Mouse (Mus musculus) midbrain, embryonic 16.5 days (tissue): ENCODE data around the gene C9orf72. TPM values are rescaled to one million over a fixed set of nuclear protein-coding genes. Genes with fewer than 3 reads are reported as not detected.
"Not testable (repeated sequence)": the region's sequence is repeated elsewhere in the genome, so short reads cannot be mapped to it uniquely, and the experiment has no call there.

Experiments used
- ATAC-seq: fragments of 200-750 bp; cut with Nextera tagmentation; 2 replicates; pipeline ENCODE4 v1.8.0; 2017; ENCODE audit warnings: moderate TSS enrichment
- H3K27ac ChIP-seq: fragments of 300-500 bp; sonication (generic); 2 replicates; pipeline ENCODE4 v1.5.1; 2014; ENCODE audit warnings: mild to moderate bottlenecking, low read length, mixed read lengths
- H3K27me3 ChIP-seq: fragments of 300-500 bp; sonication (generic); 2 replicates; pipeline ENCODE4 v1.6.1; 2014; ENCODE audit warnings: low read depth, low read length, mixed read lengths; ENCODE audit not compliant: control insufficient read depth, insufficient read depth
- H3K36me3 ChIP-seq: fragments of 300-500 bp; sonication (generic); 2 replicates; pipeline ENCODE4 v1.6.1; 2014; ENCODE audit warnings: mild to moderate bottlenecking, low read length, moderate library complexity, mixed read lengths; ENCODE audit not compliant: control insufficient read depth, insufficient read depth
- H3K4me1 ChIP-seq: fragments of 300-500 bp; sonication (generic); 2 replicates; pipeline ENCODE4 v1.6.1; 2014; ENCODE audit warnings: mild to moderate bottlenecking, low read length, mixed read lengths; ENCODE audit not compliant: control insufficient read depth, insufficient read depth
- H3K4me2 ChIP-seq: fragments of 300-500 bp; sonication (generic); 2 replicates; pipeline ENCODE4 v1.6.1; 2014; ENCODE audit warnings: mild to moderate bottlenecking, low read length, mixed read lengths
- H3K4me3 ChIP-seq: fragments of 300-500 bp; sonication (generic); 2 replicates; pipeline ENCODE4 v1.5.1; 2014; ENCODE audit warnings: low read depth, mild to moderate bottlenecking, low read length, moderate library complexity, mixed read lengths
- H3K9ac ChIP-seq: fragments of 300-500 bp; sonication (generic); 2 replicates; pipeline ENCODE4 v1.6.1; 2014; ENCODE audit warnings: low read depth, low read length, mixed read lengths
- H3K9me3 ChIP-seq: fragments of 300-500 bp; sonication (generic); replicated peaks from 2 replicates; pipeline ENCODE4 v1.6.1; 2014; ENCODE audit warnings: mild to moderate bottlenecking, low read length, mixed read lengths; ENCODE audit not compliant: control insufficient read depth, poor library complexity, severe bottlenecking
- WGBS: fragments of 180-500 bp; shearing (Covaris S2); extraction: QIAGEN DNeasy Blood & Tissue Kit; methylation state at CpG from one replicate; pipeline ENCODE4 v1.1.7; 2014; 5-methylcytosine and 5-hydroxymethylcytosine counted together
- polyA plus RNA-seq: library from polyadenylated mRNA; unstranded; fragments of >200 nt; fragmentation: Nextera tagmentation; extraction: Ambion mirVana; gene quantifications from 2 replicates; pipeline ENCODE4 v1.2.1, GENCODE M21; 2015

The C9orf72 gene
- polyA plus RNA-seq = 48.0 and 55.5 TPM in 2 replicates

DNA sequence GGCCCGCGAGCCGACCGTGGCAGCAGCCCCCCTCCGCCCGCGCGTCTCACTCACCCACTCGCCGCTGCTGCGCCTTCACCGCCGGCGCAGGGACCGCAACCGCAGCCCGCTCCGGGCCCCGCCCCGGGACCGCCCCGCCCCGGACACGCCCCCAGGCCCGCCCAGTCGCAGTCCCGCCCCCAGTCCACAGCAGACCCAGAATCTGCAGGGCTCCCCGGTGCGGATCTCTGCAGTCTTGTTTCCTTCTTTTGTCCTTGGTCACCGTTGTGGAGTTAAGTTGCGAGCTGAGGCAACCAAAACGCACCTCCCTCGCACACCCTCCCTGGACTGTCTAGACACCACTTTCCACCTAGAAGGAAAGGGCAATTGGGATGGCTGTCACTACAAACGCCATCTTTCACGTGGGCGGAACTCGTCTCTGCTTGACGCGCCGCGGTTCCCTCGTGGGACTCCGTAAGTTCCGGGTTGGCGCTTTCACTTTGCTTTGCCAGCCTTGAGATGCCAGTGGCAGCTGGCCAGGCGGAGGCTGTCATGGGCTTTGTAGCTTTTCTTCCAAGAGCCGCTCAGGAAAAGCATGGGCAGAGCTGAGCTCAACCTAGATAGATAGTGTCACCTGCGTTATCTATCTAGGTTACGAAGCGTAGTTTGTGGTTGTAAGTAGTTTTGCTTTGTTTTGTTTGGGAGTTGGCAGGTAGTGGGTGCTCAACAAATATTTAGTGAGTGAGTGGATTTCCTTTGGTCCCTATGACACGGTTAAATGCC, at the start of gene C9orf72:
Gene C9orf72 (minus strand): TSS at position 442 of the 762 bp plus-strand sequence.
- H3K36me3 ChIP-seq = no peaks in the 10 kb centered on the region
- under 1% methylated on average over 32 of the region's 51 CpGs for WGBS
- peak; percentile 98 for ATAC-seq
- peak within 1 kb of the TSS; percentile 76 for H3K4me2 ChIP-seq
- no peaks in the 10 kb centered on the region for H3K9me3 ChIP-seq
- H3K27me3 ChIP-seq = no peaks in the 10 kb centered on the region
- peak within 1 kb of the TSS; percentile 87 for H3K9ac ChIP-seq
- peak within 1 kb of the TSS; percentile 89 for H3K4me3 ChIP-seq
- peak within 1 kb of the TSS; percentile 92 for H3K27ac ChIP-seq
- H3K4me1 ChIP-seq = peaks cover 8% of the 10 kb centered on the region

DNA sequence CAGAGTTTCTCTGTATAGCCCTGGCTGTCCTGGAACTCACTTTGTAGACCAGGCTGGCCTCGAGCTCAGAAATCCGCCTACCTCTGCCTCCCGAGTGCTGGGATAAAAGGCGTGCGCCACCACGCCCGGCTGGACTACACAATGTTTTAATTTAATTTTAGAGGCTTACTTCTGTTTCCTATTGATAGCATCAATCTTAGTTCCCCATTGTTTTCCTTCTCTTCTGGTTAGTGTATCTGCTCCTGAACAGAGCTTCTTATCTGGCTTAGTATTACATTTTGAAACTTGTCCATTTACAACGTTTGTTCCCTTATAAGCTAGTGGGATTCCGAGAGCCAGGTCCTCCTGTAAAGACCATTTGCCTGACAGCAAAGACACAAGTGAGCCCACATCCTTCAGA, 33.0 kb upstream of the C9orf72 start:
- Histone ChIP-seq H3K27ac (no peak overlapping the region), H3K27me3 (no peaks in the 10 kb centered on the region), H3K9me3 (no peaks in the 10 kb centered on the region), H3K9ac (no peak overlapping the region), H3K4me3 (no peak overlapping the region), H3K4me2 (no peak overlapping the region), H3K4me1 (no peaks in the 10 kb centered on the region), H3K36me3 (no peaks in the 10 kb centered on the region)
- no peak for ATAC-seq
- 75% methylated on average over 9 of the region's 9 CpGs for WGBS

DNA sequence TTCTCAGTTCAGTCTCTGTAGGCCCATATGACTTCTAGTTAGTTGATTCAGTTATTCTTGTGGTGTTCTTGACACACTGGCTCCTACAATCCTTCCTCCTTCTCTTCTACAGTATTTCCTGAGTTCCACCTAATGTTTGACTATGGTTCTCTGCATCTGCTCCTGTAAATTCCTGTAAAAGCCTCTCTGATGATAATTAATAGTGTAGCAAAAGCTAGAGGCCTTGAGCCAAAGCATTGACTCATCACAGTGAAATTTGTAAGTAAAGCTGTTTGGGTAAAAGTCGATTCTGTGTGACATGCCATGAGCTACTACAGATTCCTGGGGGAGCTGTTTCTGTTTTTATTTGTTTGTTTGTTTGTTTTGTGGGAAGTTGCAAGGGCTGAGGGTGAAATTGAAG, 18.0 kb upstream of the C9orf72 start:
- ATAC-seq = no peak
- H3K9me3 ChIP-seq = no peaks in the 10 kb centered on the region
- H3K27me3 ChIP-seq = no peaks in the 10 kb centered on the region
- H3K36me3 ChIP-seq = no peaks in the 10 kb centered on the region
- no peak overlapping the region for H3K27ac ChIP-seq
- 84% methylated on average over 1 of the region's 1 CpGs for WGBS
- no peak overlapping the region for H3K4me3 ChIP-seq
- H3K9ac ChIP-seq = no peak overlapping the region
- H3K4me1 ChIP-seq = no peaks in the 10 kb centered on the region
- H3K4me2 ChIP-seq = no peak overlapping the region

DNA sequence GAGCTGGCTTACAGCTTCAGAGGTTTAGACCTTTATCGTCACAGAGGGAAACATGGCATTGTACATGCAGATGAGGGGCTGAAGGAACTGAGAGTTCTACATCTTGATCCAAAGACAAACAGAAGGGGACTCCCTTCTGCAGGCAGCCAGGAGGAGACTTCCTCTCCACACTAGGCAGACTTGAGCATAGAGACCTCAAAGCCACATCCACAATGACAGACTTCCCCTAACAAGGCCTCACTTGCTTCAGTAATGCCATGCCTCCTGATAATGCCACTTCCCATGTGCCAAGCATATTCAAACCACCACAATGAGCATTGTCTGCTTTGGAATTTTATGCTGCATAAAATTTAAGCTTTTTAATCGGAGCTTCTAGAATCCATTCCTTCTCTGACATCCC, 15.8 kb upstream of the C9orf72 start:
- Histone ChIP-seq H3K9me3 (no peaks in the 10 kb centered on the region), H3K36me3 (no peaks in the 10 kb centered on the region), H3K9ac (no peak overlapping the region), H3K4me1 (no peaks in the 10 kb centered on the region), H3K4me3 (no peak overlapping the region), H3K4me2 (no peak overlapping the region), H3K27me3 (no peaks in the 10 kb centered on the region), H3K27ac (no peak overlapping the region)
- 84% methylated on average over 2 of the region's 2 CpGs for WGBS
- no peak for ATAC-seq

DNA sequence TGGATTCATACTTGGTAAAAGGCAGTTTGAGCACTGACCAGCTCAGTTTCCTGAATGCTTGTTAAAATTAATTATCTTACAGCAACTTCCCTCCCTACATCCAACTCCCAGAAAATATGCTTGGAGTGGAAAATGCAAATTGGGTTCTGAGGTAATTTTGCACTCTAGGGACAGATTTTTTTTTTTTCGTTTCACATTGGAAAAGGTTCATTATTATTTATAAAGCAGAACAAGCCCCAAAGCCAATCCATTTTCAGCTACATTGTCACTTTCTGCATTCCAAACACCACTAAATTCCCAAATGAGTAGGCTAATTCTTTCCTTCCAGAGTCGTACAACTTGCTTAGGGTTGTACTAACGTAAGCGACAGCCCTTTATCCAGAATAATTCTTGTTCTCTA, 12.7 kb upstream of the C9orf72 start:
- H3K9me3 ChIP-seq = no peaks in the 10 kb centered on the region
- WGBS = 52% methylated on average over 4 of the region's 4 CpGs
- no peak overlapping the region for H3K4me2 ChIP-seq
- H3K27ac ChIP-seq = no peak overlapping the region
- no peak overlapping the region for H3K4me3 ChIP-seq
- H3K36me3 ChIP-seq = no peaks in the 10 kb centered on the region
- H3K27me3 ChIP-seq = no peaks in the 10 kb centered on the region
- peak; percentile 17; the same call in 1 of the 2 replicates for ATAC-seq
- no peak overlapping the region for H3K9ac ChIP-seq
- no peaks in the 10 kb centered on the region for H3K4me1 ChIP-seq

DNA sequence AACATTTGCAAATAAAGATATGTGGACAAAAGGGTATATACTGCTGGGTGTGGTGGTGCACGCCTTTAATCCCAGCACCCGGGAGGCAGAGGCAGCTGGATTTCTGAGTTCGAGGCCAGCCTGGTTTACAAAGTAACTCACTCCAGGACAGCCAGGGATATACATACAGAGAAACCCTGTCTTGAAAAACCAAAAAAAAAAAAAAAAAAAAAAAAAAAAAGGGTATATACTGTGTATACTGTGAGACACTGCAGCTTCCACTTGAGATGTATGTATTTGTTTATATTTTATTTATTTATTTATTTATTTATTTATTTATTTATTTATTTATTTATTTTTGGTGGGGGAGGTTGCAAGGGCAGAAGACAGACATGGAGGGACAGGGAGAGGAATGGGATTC, 12.3 kb upstream of the C9orf72 start:
- not testable (repeated sequence) for H3K4me1 ChIP-seq, H3K4me3 ChIP-seq, H3K9ac ChIP-seq, H3K27ac ChIP-seq, H3K9me3 ChIP-seq, H3K4me2 ChIP-seq, H3K36me3 ChIP-seq, H3K27me3 ChIP-seq
- peak; percentile 58; the same call in 1 of the 2 replicates for ATAC-seq
- WGBS = 90% methylated on average over 3 of the region's 3 CpGs

DNA sequence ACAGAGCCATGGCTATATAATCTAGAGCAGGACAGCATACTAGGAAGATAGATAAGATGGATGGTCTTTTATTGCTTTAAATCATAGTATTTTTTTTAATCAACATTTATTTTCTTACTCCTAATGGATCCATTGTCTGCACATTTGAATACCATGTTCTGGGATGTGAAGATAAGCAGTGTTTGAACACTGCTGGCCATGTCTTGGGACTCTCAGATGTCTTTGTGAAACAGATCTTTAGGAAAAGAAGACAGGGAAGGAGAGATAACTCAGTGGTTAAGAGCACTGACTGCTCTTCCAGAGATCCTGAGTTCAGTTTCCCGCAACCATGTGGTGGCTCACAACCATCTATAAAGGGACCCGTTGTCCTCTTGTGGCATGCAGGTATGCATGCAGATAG, 10.3 kb upstream of the C9orf72 start:
- Histone ChIP-seq H3K27me3 (no peaks in the 10 kb centered on the region), H3K36me3 (no peaks in the 10 kb centered on the region), H3K4me2 (no peak overlapping the region), H3K4me1 (no peaks in the 10 kb centered on the region), H3K4me3 (no peak overlapping the region), H3K9me3 (no peaks in the 10 kb centered on the region), H3K27ac (no peak overlapping the region), H3K9ac (no peak overlapping the region)
- no peak for ATAC-seq
- 91% methylated on average over 2 of the region's 2 CpGs for WGBS

DNA sequence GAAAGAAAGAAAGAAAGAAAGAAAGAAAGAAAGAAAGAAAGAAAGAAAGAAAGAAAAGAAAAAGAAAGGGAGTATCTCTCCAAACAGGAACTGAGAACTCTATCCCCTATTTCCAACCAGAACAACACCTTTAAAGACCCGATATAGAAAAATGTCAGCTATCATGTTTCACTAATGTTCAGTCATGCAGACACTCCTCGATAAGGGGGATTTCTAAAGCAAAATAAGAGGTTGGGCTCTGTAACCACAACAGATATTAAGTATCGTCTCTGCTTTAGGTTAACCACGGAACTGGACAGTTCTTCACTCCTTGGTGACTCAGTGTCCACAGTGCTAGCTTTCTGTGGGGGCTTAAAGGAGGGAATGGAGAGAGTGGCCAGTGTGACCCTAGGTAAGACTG, 2.3 kb upstream of the C9orf72 start:
- no peaks in the 10 kb centered on the region for H3K27me3 ChIP-seq
- H3K9me3 ChIP-seq = no peaks in the 10 kb centered on the region
- no peak overlapping the region for H3K27ac ChIP-seq
- no peak overlapping the region for H3K4me2 ChIP-seq
- 77% methylated on average over 4 of the region's 4 CpGs for WGBS
- H3K36me3 ChIP-seq = no peaks in the 10 kb centered on the region
- peaks cover 8% of the 10 kb centered on the region for H3K4me1 ChIP-seq
- ATAC-seq = no peak
- H3K4me3 ChIP-seq = no peak overlapping the region
- H3K9ac ChIP-seq = no peak overlapping the region

DNA sequence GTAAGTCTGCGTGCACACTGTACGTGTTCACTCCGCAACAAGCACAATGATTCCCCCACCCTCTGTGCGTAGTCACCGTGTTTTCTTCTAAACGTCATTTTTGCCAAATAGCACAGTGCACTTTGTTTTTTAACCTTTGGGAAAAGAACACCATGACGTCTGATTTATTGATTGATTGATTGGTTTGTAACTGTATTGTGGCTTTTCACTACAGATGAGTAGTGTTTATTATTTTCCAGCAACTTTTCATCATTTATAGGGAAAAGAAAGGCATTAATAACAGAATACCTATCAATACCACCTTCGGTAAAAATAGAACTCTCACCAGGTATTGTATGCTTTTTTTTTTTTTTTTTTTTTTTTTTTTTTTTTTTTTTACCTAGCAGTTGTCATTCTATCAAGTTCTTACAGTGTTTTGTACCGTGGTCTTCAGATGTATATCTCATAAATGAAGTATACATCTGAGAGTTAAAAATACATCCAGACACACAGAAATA, 569 bp upstream of the C9orf72 start:
- H3K4me1 ChIP-seq = peaks cover 8% of the 10 kb centered on the region
- no peaks in the 10 kb centered on the region for H3K9me3 ChIP-seq
- no peaks in the 10 kb centered on the region for H3K27me3 ChIP-seq
- peak; percentile 79 for ATAC-seq
- H3K4me2 ChIP-seq = peak overlapping the region; percentile 76
- WGBS = 12% methylated on average over 9 of the region's 9 CpGs
- peak overlapping the region; percentile 89 for H3K4me3 ChIP-seq
- peak overlapping the region; percentile 87 for H3K9ac ChIP-seq
- no peaks in the 10 kb centered on the region for H3K36me3 ChIP-seq
- peak overlapping the region; percentile 92 for H3K27ac ChIP-seq
